Mouse (Mus musculus) hindbrain, embryonic 16.5 days (tissue): ENCODE data around the gene Fbxo48. TPM values are rescaled to one million over a fixed set of nuclear protein-coding genes. Genes with fewer than 3 reads are reported as not detected.

Experiments
- ATAC-seq: fragments of 200-750 bp; cut with Nextera tagmentation; 2 replicates; pipeline ENCODE4 v1.8.0; 2017; ENCODE audit warnings: moderate TSS enrichment, moderate library complexity
- H3K27ac ChIP-seq: fragments of 300-500 bp; sonication (generic); 2 replicates; pipeline ENCODE4 v1.5.1; 2014; ENCODE audit warnings: low read depth, mild to moderate bottlenecking, control low read depth, low read length, moderate library complexity
- H3K27me3 ChIP-seq: fragments of 300-500 bp; sonication (generic); replicated peaks from 2 replicates; pipeline ENCODE4 v1.6.1; 2014; ENCODE audit warnings: low read length; ENCODE audit not compliant: control insufficient read depth, insufficient read depth
- H3K36me3 ChIP-seq: fragments of 300-500 bp; sonication (generic); 2 replicates; pipeline ENCODE4 v1.6.1; 2014; ENCODE audit warnings: mild to moderate bottlenecking, low read length, moderate library complexity, mixed read lengths; ENCODE audit not compliant: control insufficient read depth, insufficient read depth
- H3K4me1 ChIP-seq: fragments of 300-500 bp; sonication (generic); 2 replicates; pipeline ENCODE4 v1.6.1; 2014; ENCODE audit warnings: low read depth, low read length; ENCODE audit not compliant: control insufficient read depth, insufficient read depth
- H3K4me2 ChIP-seq: fragments of 300-500 bp; sonication (generic); 2 replicates; pipeline ENCODE4 v1.6.1; 2014; ENCODE audit warnings: mild to moderate bottlenecking, low read length, control low read depth, moderate library complexity
- H3K4me3 ChIP-seq: fragments of 300-500 bp; sonication (generic); 2 replicates; pipeline ENCODE4 v1.5.1; 2014; ENCODE audit warnings: mild to moderate bottlenecking, low read length, control low read depth, moderate library complexity
- H3K9ac ChIP-seq: fragments of 300-500 bp; sonication (generic); 2 replicates; pipeline ENCODE4 v1.6.1; 2014; ENCODE audit warnings: low read depth, mild to moderate bottlenecking, control low read depth, low read length, moderate library complexity
- H3K9me3 ChIP-seq: fragments of 300-500 bp; sonication (generic); 2 replicates; pipeline ENCODE4 v1.6.1; 2014; ENCODE audit warnings: mild to moderate bottlenecking, low read length, moderate library complexity; ENCODE audit not compliant: control insufficient read depth
- WGBS: fragments of 180-500 bp; shearing (Covaris S2); extraction: QIAGEN DNeasy Blood & Tissue Kit; methylation state at CpG from one replicate; pipeline ENCODE4 v1.1.7; 2014; 5-methylcytosine and 5-hydroxymethylcytosine counted together
- polyA plus RNA-seq: library from polyadenylated mRNA; unstranded; fragments of >200 nt; fragmentation: Nextera tagmentation; extraction: Ambion mirVana; gene quantifications from 2 replicates; pipeline ENCODE4 v1.2.1, GENCODE M21; 2015

Gene Fbxo48
- polyA plus RNA-seq, 1 experiment from 2014 or later: 0.71 TPM

- Histone ChIP-seq H3K27me3 (no peaks in the 10 kb centered on the region), H3K9ac (no peak overlapping the region), H3K4me1 (no peaks in the 10 kb centered on the region), H3K9me3 (peaks cover 2% of the 10 kb centered on the region; the same call in 1 of the 2 replicates), H3K4me2 (no peak overlapping the region), H3K4me3 (no peak overlapping the region), H3K27ac (no peak overlapping the region), H3K36me3 (no peaks in the 10 kb centered on the region)
- 64% methylated on average over 6 of the region's 6 CpGs for WGBS
- peak; percentile 73 for ATAC-seq
Observed at GRCm38 (mm10) chr11:16935577-16936236, 15.5 kb upstream of the Fbxo48 start.

GRCm38 (mm10) chr11:16941103-16941793, 9.9 kb upstream of the Fbxo48 start:
- H3K36me3 ChIP-seq: no peaks in the 10 kb centered on the region
- peak; percentile 94 for ATAC-seq
- H3K9ac ChIP-seq: no peak overlapping the region
- no peaks in the 10 kb centered on the region for H3K27me3 ChIP-seq
- no peak overlapping the region for H3K4me3 ChIP-seq
- WGBS: 21% methylated on average over 4 of the region's 4 CpGs
- H3K4me1 ChIP-seq: peaks cover 12% of the 10 kb centered on the region
- H3K27ac ChIP-seq: peak overlapping the region; percentile 70
- H3K4me2 ChIP-seq: no peak overlapping the region
- peaks cover 2% of the 10 kb centered on the region; the same call in 1 of the 2 replicates for H3K9me3 ChIP-seq

- Histone ChIP-seq H3K9me3 (no peaks in the 10 kb centered on the region), H3K4me3 (no peak overlapping the region), H3K4me1 (peaks cover 12% of the 10 kb centered on the region), H3K36me3 (no peaks in the 10 kb centered on the region), H3K27me3 (no peaks in the 10 kb centered on the region), H3K4me2 (no peak overlapping the region), H3K27ac (peak overlapping the region; percentile 70; the same call in 1 of the 2 replicates), H3K9ac (no peak overlapping the region)
- ATAC-seq: peak; percentile 70
- WGBS: 35% methylated on average over 4 of the region's 4 CpGs
Observed at GRCm38 (mm10) chr11:16941973-16942452, 9.2 kb upstream of the Fbxo48 start.

- Histone ChIP-seq H3K4me3 (no peak overlapping the region), H3K4me1 (peaks cover 12% of the 10 kb centered on the region), H3K9ac (no peak overlapping the region), H3K27me3 (no peaks in the 10 kb centered on the region), H3K27ac (no peak overlapping the region), H3K36me3 (no peaks in the 10 kb centered on the region), H3K4me2 (no peak overlapping the region), H3K9me3 (no peaks in the 10 kb centered on the region)
- WGBS: 85% methylated on average over 4 of the region's 4 CpGs
- ATAC-seq: no peak
Observed at GRCm38 (mm10) chr11:16943016-16943415, 8.2 kb upstream of the Fbxo48 start.

- peaks cover 5% of the 10 kb centered on the region for H3K4me1 ChIP-seq
- 28% methylated on average over 1 of the region's 1 CpGs for WGBS
- H3K9me3 ChIP-seq: no peaks in the 10 kb centered on the region
- no peak overlapping the region for H3K4me3 ChIP-seq
- H3K9ac ChIP-seq: no peak overlapping the region
- no peak overlapping the region for H3K27ac ChIP-seq
- H3K36me3 ChIP-seq: no peaks in the 10 kb centered on the region
- no peaks in the 10 kb centered on the region for H3K27me3 ChIP-seq
- ATAC-seq: no peak
- H3K4me2 ChIP-seq: no peak overlapping the region
Observed at GRCm38 (mm10) chr11:16948756-16949155, 2.4 kb upstream of the Fbxo48 start.

- ATAC-seq: no peak
- H3K9ac ChIP-seq: peak overlapping the region; percentile 49; the same call in 1 of the 2 replicates
Observed at GRCm38 (mm10) chr11:16950226-16950975, 774 bp upstream of the Fbxo48 start.

GRCm38 (mm10) chr11:16951761-16952010, 511 bp downstream of the Fbxo48 start:
- WGBS: 5% methylated on average over 9 of the region's 9 CpGs
- H3K9me3 ChIP-seq: no peaks in the 10 kb centered on the region
- peak overlapping the region; percentile 97 for H3K4me2 ChIP-seq
- H3K36me3 ChIP-seq: no peaks in the 10 kb centered on the region
- no peak overlapping the region for H3K27ac ChIP-seq
- peak overlapping the region; percentile 79 for H3K4me3 ChIP-seq
- peak overlapping the region; percentile 64 for H3K9ac ChIP-seq
- no peaks in the 10 kb centered on the region for H3K27me3 ChIP-seq
- H3K4me1 ChIP-seq: peaks cover 5% of the 10 kb centered on the region
- no peak for ATAC-seq

More at GRCm38 (mm10) chr11:16950226-16950975, 774 bp upstream of the Fbxo48 start:
- 51% methylated on average over 13 of the region's 13 CpGs for WGBS
- Histone ChIP-seq H3K36me3 (no peaks in the 10 kb centered on the region), H3K27me3 (no peaks in the 10 kb centered on the region), H3K27ac (no peak overlapping the region), H3K9me3 (no peaks in the 10 kb centered on the region), H3K4me2 (peak overlapping the region; percentile 97), H3K4me1 (peaks cover 5% of the 10 kb centered on the region), H3K4me3 (peak overlapping the region; percentile 79)

- Histone ChIP-seq H3K9me3 (no peaks in the 10 kb centered on the region), H3K9ac (no peak overlapping the region), H3K4me1 (peaks cover 5% of the 10 kb centered on the region), H3K4me3 (no peak overlapping the region), H3K4me2 (no peak overlapping the region), H3K27ac (no peak overlapping the region), H3K27me3 (no peaks in the 10 kb centered on the region), H3K36me3 (no peaks in the 10 kb centered on the region)
- WGBS: 96% methylated on average over 6 of the region's 6 CpGs
- no peak for ATAC-seq
Observed at GRCm38 (mm10) chr11:16956115-16956862, 5.1 kb downstream of the Fbxo48 start.
